Mouse (Mus musculus): ENCODE measurements around the gene Ppp2r2c. TPM values are rescaled to one million over a fixed set of nuclear protein-coding genes. Genes with fewer than 3 reads are reported as not detected.

Gene Ppp2r2c
- total and polyA plus RNA-seq, 3 experiments: 0.06 to 0.96 (median 0.78) TPM

- H3K4me3 ChIP-seq: no peak overlapping the region
- H3K36me3 ChIP-seq (ENCODE audit: control insufficient read depth, insufficient read depth, low read length): no peaks in the 10 kb centered on the region
- intact Hi-C loops (cut with DNase I): no loop called here
- no peaks in the 10 kb centered on the region; the same call in 1 of the 2 replicates for H3K27me3 ChIP-seq (ENCODE audit: control insufficient read depth, insufficient read depth, low read length)
- H3K9ac ChIP-seq (ENCODE audit: low read depth, low read length): no peak overlapping the region
- no peak for DNase-seq
- no peaks in the 10 kb centered on the region for H3K4me1 ChIP-seq (ENCODE audit: control insufficient read depth, insufficient read depth, low read length)
- H3K27ac ChIP-seq: no peak overlapping the region
- WGBS: 75% methylated on average over 4 of the region's 4 CpGs
- no peak for TF ChIP-seq EP300 (IDR thresholded peaks at IDR 0.05; ENCODE audit: insufficient read depth, low read depth, low read length)
- TF ChIP-seq CTCF (IDR thresholded peaks at IDR 0.05): no peak
- TF ChIP-seq POLR2A (IDR thresholded peaks at IDR 0.05; ENCODE audit: insufficient read depth, low read depth, low read length): no peak
- no peaks in the 10 kb centered on the region for H3K79me2 ChIP-seq (replicated peaks; ENCODE audit: control insufficient read depth, insufficient read depth, low read length)
Observed at GRCm38 (mm10) chr5:36916581-36916980, 48.3 kb downstream of the Ppp2r2c start.

- DNase-seq: no peak
- Histone ChIP-seq H3K27me3 (ENCODE audit: control insufficient read depth, insufficient read depth, low read length) (no peaks in the 10 kb centered on the region; the same call in 1 of the 2 replicates), H3K4me3 (no peak overlapping the region), H3K36me3 (ENCODE audit: control insufficient read depth, insufficient read depth, low read length) (no peaks in the 10 kb centered on the region), H3K4me1 (ENCODE audit: control insufficient read depth, insufficient read depth, low read length) (no peaks in the 10 kb centered on the region), H3K9ac (ENCODE audit: low read depth, low read length) (no peak overlapping the region), H3K27ac (no peak overlapping the region), H3K79me2 (replicated peaks; ENCODE audit: control insufficient read depth, insufficient read depth, low read length) (no peaks in the 10 kb centered on the region)
- 81% methylated on average over 4 of the region's 4 CpGs for WGBS
- intact Hi-C loops (cut with DNase I): no loop called here
- TF ChIP-seq POLR2A (IDR thresholded peaks at IDR 0.05; ENCODE audit: insufficient read depth, low read depth, low read length): no peak
- no peak for TF ChIP-seq CTCF (IDR thresholded peaks at IDR 0.05)
- no peak for TF ChIP-seq EP300 (IDR thresholded peaks at IDR 0.05; ENCODE audit: insufficient read depth, low read depth, low read length)
Observed at GRCm38 (mm10) chr5:36917245-36917644, 48.9 kb downstream of the Ppp2r2c start.

GRCm38 (mm10) chr5:36918016-36918415 is 49.7 kb downstream of the Ppp2r2c start:
- H3K36me3 ChIP-seq (ENCODE audit: control insufficient read depth, insufficient read depth, low read length): no peaks in the 10 kb centered on the region
- H3K27me3 ChIP-seq (ENCODE audit: control insufficient read depth, insufficient read depth, low read length): no peaks in the 10 kb centered on the region; the same call in 1 of the 2 replicates
- H3K27ac ChIP-seq: no peak overlapping the region
- no peaks in the 10 kb centered on the region for H3K79me2 ChIP-seq (replicated peaks; ENCODE audit: control insufficient read depth, insufficient read depth, low read length)
- no peak overlapping the region for H3K9ac ChIP-seq (ENCODE audit: low read depth, low read length)
- intact Hi-C loops (cut with DNase I): no loop called here
- 80% methylated on average over 7 of the region's 7 CpGs for WGBS
- TF ChIP-seq EP300 (IDR thresholded peaks at IDR 0.05; ENCODE audit: insufficient read depth, low read depth, low read length): no peak
- no peak for TF ChIP-seq CTCF (IDR thresholded peaks at IDR 0.05)
- TF ChIP-seq POLR2A (IDR thresholded peaks at IDR 0.05; ENCODE audit: insufficient read depth, low read depth, low read length): no peak
- no peak for DNase-seq
- no peaks in the 10 kb centered on the region for H3K4me1 ChIP-seq (ENCODE audit: control insufficient read depth, insufficient read depth, low read length)
- no peak overlapping the region for H3K4me3 ChIP-seq

- intact Hi-C loops (cut with DNase I): loop anchor here (1.0 kb wide), 1 partner anchor 85 kb away; no protein-coding TSS in a partner anchor
- Histone ChIP-seq H3K9ac (ENCODE audit: low read depth, low read length) (no peak overlapping the region), H3K36me3 (ENCODE audit: control insufficient read depth, insufficient read depth, low read length) (no peaks in the 10 kb centered on the region), H3K79me2 (replicated peaks; ENCODE audit: control insufficient read depth, insufficient read depth, low read length) (no peaks in the 10 kb centered on the region), H3K27me3 (ENCODE audit: control insufficient read depth, insufficient read depth, low read length) (no peaks in the 10 kb centered on the region), H3K4me1 (ENCODE audit: control insufficient read depth, insufficient read depth, low read length) (peaks cover 2% of the 10 kb centered on the region; the same call in 1 of the 2 replicates), H3K4me3 (no peak overlapping the region), H3K27ac (no peak overlapping the region)
- peak; percentile 70 for TF ChIP-seq CTCF (IDR thresholded peaks at IDR 0.05)
- no peak for TF ChIP-seq EP300 (IDR thresholded peaks at IDR 0.05; ENCODE audit: insufficient read depth, low read depth, low read length)
- TF ChIP-seq POLR2A (IDR thresholded peaks at IDR 0.05; ENCODE audit: insufficient read depth, low read depth, low read length): no peak
- DNase-seq: no peak
- WGBS: 24% methylated on average over 1 of the region's 1 CpGs
Observed at GRCm38 (mm10) chr5:36920072-36920471, 51.8 kb downstream of the Ppp2r2c start.

GRCm38 (mm10) chr5:36921871-36922270 is 53.6 kb downstream of the Ppp2r2c start:
- no peaks in the 10 kb centered on the region for H3K79me2 ChIP-seq (replicated peaks; ENCODE audit: control insufficient read depth, insufficient read depth, low read length)
- no peak overlapping the region for H3K27ac ChIP-seq
- DNase-seq: no peak
- intact Hi-C loops (cut with DNase I): no loop called here
- WGBS: 83% methylated on average over 1 of the region's 1 CpGs
- no peak overlapping the region for H3K9ac ChIP-seq (ENCODE audit: low read depth, low read length)
- no peaks in the 10 kb centered on the region for H3K36me3 ChIP-seq (ENCODE audit: control insufficient read depth, insufficient read depth, low read length)
- TF ChIP-seq POLR2A (IDR thresholded peaks at IDR 0.05; ENCODE audit: insufficient read depth, low read depth, low read length) (no peak), CTCF (IDR thresholded peaks at IDR 0.05) (no peak), EP300 (IDR thresholded peaks at IDR 0.05; ENCODE audit: insufficient read depth, low read depth, low read length) (no peak)
- no peaks in the 10 kb centered on the region for H3K27me3 ChIP-seq (ENCODE audit: control insufficient read depth, insufficient read depth, low read length)
- no peak overlapping the region for H3K4me3 ChIP-seq
- peaks cover 2% of the 10 kb centered on the region; the same call in 1 of the 2 replicates for H3K4me1 ChIP-seq (ENCODE audit: control insufficient read depth, insufficient read depth, low read length)

- no peak overlapping the region for H3K27ac ChIP-seq
- no peak for TF ChIP-seq EP300 (IDR thresholded peaks at IDR 0.05; ENCODE audit: insufficient read depth, low read depth, low read length)
- no peak for TF ChIP-seq POLR2A (IDR thresholded peaks at IDR 0.05; ENCODE audit: insufficient read depth, low read depth, low read length)
- TF ChIP-seq CTCF (IDR thresholded peaks at IDR 0.05): no peak
- intact Hi-C loops (cut with DNase I): no loop called here
- no peak overlapping the region for H3K9ac ChIP-seq (ENCODE audit: low read depth, low read length)
- no peaks in the 10 kb centered on the region for H3K27me3 ChIP-seq (ENCODE audit: control insufficient read depth, insufficient read depth, low read length)
- WGBS: 64% methylated on average over 10 of the region's 10 CpGs
- no peaks in the 10 kb centered on the region for H3K36me3 ChIP-seq (ENCODE audit: control insufficient read depth, insufficient read depth, low read length)
- no peak for DNase-seq
- H3K4me1 ChIP-seq (ENCODE audit: control insufficient read depth, insufficient read depth, low read length): peaks cover 2% of the 10 kb centered on the region; the same call in 1 of the 2 replicates
- H3K79me2 ChIP-seq (replicated peaks; ENCODE audit: control insufficient read depth, insufficient read depth, low read length): no peaks in the 10 kb centered on the region
- H3K4me3 ChIP-seq: no peak overlapping the region
Observed at GRCm38 (mm10) chr5:36922811-36923210, 54.5 kb downstream of the Ppp2r2c start.
